In genomic region chr1:14680443-14680842, GRCm38 (mm10) we compare ENCODE assay signal across 18 mouse cellular contexts.
DNase-seq lines count a peak whose midpoint lies in the region; ATAC-seq lines count a peak whose summit lies in the region.
"Had no signal": no experiment of that assay in that cellular context is flagged by ENCODE, and none has a peak within 500 bp of the region (broad histone marks: within the 10 kb centered on the region; RNA-seq: fewer than 3 reads in every experiment).

No protein-coding gene starts in this region.

- no peak overlapping the region for H3K27ac ChIP-seq in liver, embryonic 11.5 days (ENCODE audit: low read depth, low read length)
- H3K27ac ChIP-seq: embryonic facial prominence, embryonic 10.5 days; embryonic facial prominence, embryonic 12.5 days; forebrain, embryonic 13.5 days; forebrain, embryonic 15.5 days had no signal

- no peak overlapping the region for H3K9ac ChIP-seq in liver, embryonic 11.5 days (ENCODE audit: low read depth, low read length)
- H3K9ac ChIP-seq: embryonic facial prominence, embryonic 12.5 days; forebrain, embryonic 13.5 days; forebrain, embryonic 15.5 days had no signal

- H3K36me3 ChIP-seq in liver, embryonic 11.5 days (ENCODE audit: control insufficient read depth, insufficient read depth, low read length): no peaks in the 10 kb centered on the region
- H3K36me3 ChIP-seq: embryonic facial prominence, embryonic 10.5 days; embryonic facial prominence, embryonic 12.5 days; forebrain, embryonic 15.5 days had no signal

- DNase-seq in 416B (ENCODE audit: low read depth): peak; percentile 10
- no peak for DNase-seq in lung, postnatal 4 days
- DNase-seq in liver, embryonic 11.5 days (ENCODE audit: low spot score): no peak
- DNase-seq: adrenal gland, adult 2 months; adrenal gland, postnatal 10 days; adrenal gland, postnatal 25 days; cerebellum, adult 11 months; cerebellum, adult 18-20 months; cerebellum, adult 8-10 months; cerebellum, adult 9-11 months; cerebellum, postnatal 14 days; cerebellum, postnatal 36 days had no signal

- WGBS in liver, embryonic 11.5 days: 58% methylated on average over 3 of the region's 3 CpGs

- no peak overlapping the region for H3K4me2 ChIP-seq in liver, embryonic 11.5 days
- H3K4me2 ChIP-seq: embryonic facial prominence, embryonic 12.5 days; forebrain, embryonic 13.5 days; forebrain, embryonic 15.5 days had no signal

- H3K27me3 ChIP-seq in liver, embryonic 11.5 days (replicated peaks; ENCODE audit: control insufficient read depth, insufficient read depth, low read length): no peaks in the 10 kb centered on the region
- H3K27me3 ChIP-seq: embryonic facial prominence, embryonic 12.5 days; forebrain, embryonic 13.5 days; forebrain, embryonic 15.5 days had no signal

- ATAC-seq in granulocyte monocyte progenitor cell, adult 5-6 weeks (replicated peaks; ENCODE audit: poor library complexity, severe bottlenecking): peak; percentile 93
- ATAC-seq in megakaryocyte progenitor cell, adult 5-6 weeks (replicated peaks; ENCODE audit: poor library complexity): peak; percentile 93
- ATAC-seq in liver, embryonic 11.5 days (replicated peaks; ENCODE audit: low FRiP score): no peak
- ATAC-seq: forebrain, embryonic 13.5 days; forebrain, embryonic 15.5 days had no signal

- H3K4me3 ChIP-seq in liver, embryonic 11.5 days (ENCODE audit: low read depth, low read length): no peak overlapping the region
- H3K4me3 ChIP-seq: embryonic facial prominence, embryonic 10.5 days; embryonic facial prominence, embryonic 12.5 days; forebrain, embryonic 13.5 days; forebrain, embryonic 15.5 days had no signal

- H3K9me3 ChIP-seq in liver, embryonic 11.5 days (ENCODE audit: control insufficient read depth, low read length): no peaks in the 10 kb centered on the region
- H3K9me3 ChIP-seq: embryonic facial prominence, embryonic 10.5 days; embryonic facial prominence, embryonic 12.5 days; forebrain, embryonic 13.5 days; forebrain, embryonic 15.5 days had no signal

- no peaks in the 10 kb centered on the region for H3K4me1 ChIP-seq in liver, embryonic 11.5 days (replicated peaks; ENCODE audit: control insufficient read depth, insufficient read depth, low read length)
- H3K4me1 ChIP-seq: embryonic facial prominence, embryonic 12.5 days; forebrain, embryonic 13.5 days; forebrain, embryonic 15.5 days had no signal
